Mouse (Mus musculus): ENCODE data around the gene Lipe.

GRCm38 (mm10) chr7:25434654-25435545 is 36.4 kb upstream of the Lipe start:
- no peak for TF ChIP-seq GATA1 (IDR thresholded peaks at IDR 0.05; ENCODE audit: borderline replicate concordance, low read length)
- no peak for TF ChIP-seq FLI1 (IDR thresholded peaks at IDR 0.05; ENCODE audit: low read length)

Data from megakaryocyte, embryonic 14.5 days (primary cell).